Mouse (Mus musculus): Measurements from ENCODE around the gene Anpep. TPM values are rescaled to one million over a fixed set of nuclear protein-coding genes. Genes with fewer than 3 reads are reported as not detected.

Anpep gene
- total and polyA plus RNA-seq, 3 experiments, result 7.6 to 77.2 (median 40.2) TPM

DNA sequence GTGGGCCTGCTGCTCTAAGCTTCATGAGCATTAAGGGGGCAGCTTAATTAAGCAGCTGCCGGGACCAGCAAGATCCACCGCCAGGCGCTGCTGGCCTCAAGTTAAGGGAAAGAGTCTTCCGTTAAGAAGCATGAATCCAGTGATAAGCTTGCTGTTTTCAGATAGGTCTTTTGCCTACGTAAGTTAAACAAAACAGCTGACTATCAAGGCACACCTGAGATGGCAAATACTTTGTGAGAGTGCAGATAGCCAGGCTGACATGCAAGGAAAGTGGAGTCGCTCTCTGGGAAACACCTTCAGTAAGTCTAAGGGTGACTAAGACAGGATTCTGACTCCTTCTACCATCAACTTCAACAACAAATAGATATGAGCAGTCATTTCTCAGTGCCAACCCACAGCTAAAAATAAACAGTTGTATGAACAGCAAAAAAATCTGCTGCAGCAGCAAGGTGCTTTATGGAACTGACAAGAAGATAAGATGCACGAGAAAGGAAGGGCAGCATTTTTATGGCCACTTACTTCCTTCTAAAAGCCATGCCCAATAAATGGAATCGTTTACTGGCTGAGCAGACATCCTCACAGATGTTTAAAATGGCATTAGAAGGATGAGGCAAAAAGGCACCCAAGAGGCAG, 42.4 kb upstream of the Anpep start (continued):
- TF ChIP-seq TBP (IDR thresholded peaks at IDR 0.05; ENCODE audit: low read depth, low read length) (no peak), MAZ (IDR thresholded peaks at IDR 0.05; ENCODE audit: low read depth, low read length) (peak; percentile 71), MXI1 (IDR thresholded peaks at IDR 0.05; ENCODE audit: low read depth, low read length) (peak; percentile 62)

DNA sequence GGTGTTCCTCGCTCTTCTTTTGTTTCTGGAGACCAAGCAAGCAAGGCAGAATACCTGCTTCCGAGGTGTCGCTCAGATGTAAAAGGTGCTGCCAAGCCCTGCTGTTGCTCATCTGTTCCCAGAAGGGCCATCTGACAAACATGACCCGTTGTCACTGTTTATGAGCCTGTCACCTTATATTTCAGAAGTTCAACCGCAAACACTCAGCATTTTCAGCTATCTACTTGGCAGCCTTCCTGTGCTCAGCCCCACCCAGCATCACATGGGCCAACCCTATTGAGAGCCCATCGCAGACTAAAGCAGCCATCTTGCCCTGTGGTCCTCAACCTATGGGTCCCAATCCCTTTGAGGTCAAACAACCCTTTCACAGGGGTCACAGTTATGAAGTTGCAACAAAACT, 39.9 kb upstream of the Anpep start:
- H3K27ac ChIP-seq (ENCODE audit: control insufficient read depth, low read depth, low read length), result peak overlapping the region; percentile 82
- H3K9ac ChIP-seq (ENCODE audit: control insufficient read depth, low read depth, low read length, poor library complexity, severe bottlenecking), result peak overlapping the region; percentile 26
- peaks cover 0 to 50% of the 10 kb centered on the region in 2 experiments; a peak in 3 of 4 replicates for H3K36me3 ChIP-seq (ENCODE audit: control insufficient read depth in 1 of 2, insufficient read depth in 2 of 2, low read length in 2 of 2)
- no peak for TF ChIP-seq CHD1 (IDR thresholded peaks at IDR 0.05; ENCODE audit: low read depth, low read length)
- peak; percentile 80 for TF ChIP-seq ZMIZ1 (IDR thresholded peaks at IDR 0.05; ENCODE audit: low read depth, low read length)
- peak; percentile 75 for TF ChIP-seq MYB (IDR thresholded peaks at IDR 0.05; ENCODE audit: low read depth, low read length)
- TF ChIP-seq ZKSCAN1 (IDR thresholded peaks at IDR 0.05; ENCODE audit: low read depth, low read length), result no peak
- TF ChIP-seq POLR2AphosphoS5 (IDR thresholded peaks at IDR 0.05; ENCODE audit: borderline replicate concordance, low read depth, low read length), result no peak
- TF ChIP-seq ZC3H11A (IDR thresholded peaks at IDR 0.05; ENCODE audit: low read depth, low read length), result no peak
- peak; percentile 87 for TF ChIP-seq TCF12 (IDR thresholded peaks at IDR 0.05; ENCODE audit: low read depth, low read length)
- TF ChIP-seq SMC3 (IDR thresholded peaks at IDR 0.05; ENCODE audit: low read depth, low read length), result no peak
- peak; percentile 67; the same call in 1 of the 2 replicates for TF ChIP-seq TBP (IDR thresholded peaks at IDR 0.05; ENCODE audit: low read depth, low read length)
- no peak for TF ChIP-seq JUND (IDR thresholded peaks at IDR 0.05; ENCODE audit: low read depth, low read length)
- TF ChIP-seq E2F4 (IDR thresholded peaks at IDR 0.05; ENCODE audit: borderline replicate concordance, low read depth, low read length), result no peak
- no peak for TF ChIP-seq CTCF (IDR thresholded peaks at IDR 0.05 in 2 of 3, conservative IDR thresholded peaks at IDR 0.05 in 1 of 3; ENCODE audit: control insufficient read depth in 1 of 3, insufficient read depth in 1 of 3, low read depth in 2 of 3, low read length in 3 of 3, poor library complexity in 1 of 3, severe bottlenecking in 1 of 3)
- TF ChIP-seq GATA1 (IDR thresholded peaks at IDR 0.05; ENCODE audit: low read depth, low read length), result peak; percentile 72
- TF ChIP-seq NRF1 (IDR thresholded peaks at IDR 0.05; ENCODE audit: insufficient read depth, low read depth, low read length, poor library complexity, severe bottlenecking), result no peak
- peak; percentile 70 for TF ChIP-seq MXI1 (IDR thresholded peaks at IDR 0.05; ENCODE audit: low read depth, low read length)
- TF ChIP-seq USF2 (IDR thresholded peaks at IDR 0.05; ENCODE audit: borderline replicate concordance in 1 of 2, insufficient read depth in 1 of 2, low read depth in 1 of 2, low read length in 2 of 2), result peak in 1 of 2 experiments; percentile 60; a peak in 1 of 4 replicates
- peak; percentile 99 for TF ChIP-seq ETS1 (IDR thresholded peaks at IDR 0.05; ENCODE audit: low read depth, low read length)
- 0 out of 2 replicates have a peak, but pooled peaks have one; percentile 18 for TF ChIP-seq ELF1 (IDR thresholded peaks at IDR 0.05; ENCODE audit: low read depth, low read length)
- TF ChIP-seq SIN3A (IDR thresholded peaks at IDR 0.05; ENCODE audit: low read length), result peak; percentile 91
- peak; percentile 88 for TF ChIP-seq GABPA (IDR thresholded peaks at IDR 0.05; ENCODE audit: low read depth, low read length)
- TF ChIP-seq HCFC1 (IDR thresholded peaks at IDR 0.05; ENCODE audit: low read depth, low read length), result 0 out of 2 replicates have a peak, but pooled peaks have one; percentile 51
- TF ChIP-seq RAD21 (IDR thresholded peaks at IDR 0.05; ENCODE audit: low read depth, low read length), result no peak
- TF ChIP-seq EP300 (IDR thresholded peaks at IDR 0.05; ENCODE audit: low read depth in 1 of 2, low read length in 2 of 2), result peak; percentile 90 to 94
- peak; percentile 63; the same call in 1 of the 2 replicates for TF ChIP-seq MAZ (IDR thresholded peaks at IDR 0.05; ENCODE audit: low read depth, low read length)
- peak; percentile 93 for TF ChIP-seq USF1 (IDR thresholded peaks at IDR 0.05; ENCODE audit: low read depth, low read length)
- TF ChIP-seq ZNF384 (IDR thresholded peaks at IDR 0.05; ENCODE audit: low read depth, low read length), result no peak
- no peak for TF ChIP-seq UBTF (IDR thresholded peaks at IDR 0.05; ENCODE audit: borderline replicate concordance, insufficient read depth, low read depth, low read length)
- TF ChIP-seq MYC (IDR thresholded peaks at IDR 0.05; ENCODE audit: low read depth, low read length), result peak; percentile 72; the same call in 1 of the 2 replicates
- TF ChIP-seq KAT2A (conservative IDR thresholded peaks at IDR 0.05; ENCODE audit: low read depth, low read length), result no peak
- TF ChIP-seq MAX (IDR thresholded peaks at IDR 0.05; ENCODE audit: low read length), result peak; percentile 86
- TF ChIP-seq NELFE (IDR thresholded peaks at IDR 0.05; ENCODE audit: low read depth, low read length), result no peak
- TF ChIP-seq RCOR1 (IDR thresholded peaks at IDR 0.05; ENCODE audit: low read depth, low read length), result peak; percentile 64; the same call in 1 of the 2 replicates
- peak in 1 of 2 experiments; percentile 24; a peak in 1 of 4 replicates for TF ChIP-seq POLR2A (IDR thresholded peaks at IDR 0.05; ENCODE audit: control insufficient read depth in 1 of 2, insufficient read depth in 1 of 2, low read depth in 1 of 2, low read length in 2 of 2, poor library complexity in 1 of 2)

More for the DNA sequence above, 39.9 kb upstream of the Anpep start:
- peaks cover 48 to 49% of the 10 kb centered on the region in 2 experiments for H3K4me1 ChIP-seq (ENCODE audit: control insufficient read depth in 1 of 2, insufficient read depth in 2 of 2, low read length in 2 of 2)
- no peaks in the 10 kb centered on the region for H3K79me2 ChIP-seq (ENCODE audit: control insufficient read depth, insufficient read depth, low read length, poor library complexity)
- no peaks in the 10 kb centered on the region for H3K27me3 ChIP-seq (ENCODE audit: control insufficient read depth in 1 of 2, insufficient read depth in 2 of 2, low read length in 2 of 2)
- no peak overlapping the region for H3K4me3 ChIP-seq (ENCODE audit: control insufficient read depth in 1 of 2, insufficient read depth in 1 of 2, low read depth in 2 of 2, low read length in 2 of 2)
- DNase-seq (ENCODE audit: low read depth, low spot score), result peak; percentile 94
- H3K9me3 ChIP-seq (replicated peaks; ENCODE audit: insufficient read depth, low read length), result no peaks in the 10 kb centered on the region
